Mouse (Mus musculus) Muller cell, postnatal 12 days (primary cell): ENCODE data around the gene Trim40.

Experiments
- DNase-seq: peaks from one replicate; pipeline ENCODE4 v3.0.0-alpha.2; 2015; ENCODE audit errors: inconsistent ontology term

Gene Trim40

GRCm38 (mm10) chr17:36890073-36890903 lies at the start of gene Trim40:
Gene Trim40 (minus strand): TSS chr17:36890123.
- no peak for DNase-seq

GRCm38 (mm10) chr17:36938056-36938455 lies 48.1 kb upstream of the Trim40 start:
- DNase-seq = no peak

GRCm38 (mm10) chr17:36931806-36932205 lies 41.9 kb upstream of the Trim40 start:
- DNase-seq = peak; percentile 66

GRCm38 (mm10) chr17:36931130-36931529 lies 41.2 kb upstream of the Trim40 start:
- DNase-seq = no peak

GRCm38 (mm10) chr17:36930233-36930632 lies 40.3 kb upstream of the Trim40 start:
- DNase-seq = no peak

- DNase-seq = no peak
These were observed 39.5 kb upstream of the Trim40 start for GRCm38 (mm10) chr17:36929236-36929932.

GRCm38 (mm10) chr17:36927496-36928120 lies 37.7 kb upstream of the Trim40 start:
- DNase-seq = no peak

GRCm38 (mm10) chr17:36923491-36923890 lies 33.6 kb upstream of the Trim40 start:
- no peak for DNase-seq

- DNase-seq = no peak
These were observed 32.8 kb upstream of the Trim40 start for GRCm38 (mm10) chr17:36922715-36923114.

GRCm38 (mm10) chr17:36920239-36920638 lies 30.3 kb upstream of the Trim40 start:
- DNase-seq = no peak

- DNase-seq = peak; percentile 45
These were observed 25.2 kb upstream of the Trim40 start for GRCm38 (mm10) chr17:36915076-36915475.

- DNase-seq = peak; percentile 43
These were observed 24.2 kb upstream of the Trim40 start for GRCm38 (mm10) chr17:36914108-36914507.

- no peak for DNase-seq
These were observed 22.1 kb upstream of the Trim40 start for GRCm38 (mm10) chr17:36912031-36912430.

- DNase-seq = no peak
These were observed 19.9 kb upstream of the Trim40 start for GRCm38 (mm10) chr17:36909802-36910201.

- no peak for DNase-seq
These were observed 18.3 kb upstream of the Trim40 start for GRCm38 (mm10) chr17:36908235-36908634.

- no peak for DNase-seq
These were observed 13.7 kb upstream of the Trim40 start for GRCm38 (mm10) chr17:36903651-36904050.

GRCm38 (mm10) chr17:36900691-36901090 lies 10.8 kb upstream of the Trim40 start:
- DNase-seq = no peak

- no peak for DNase-seq
These were observed 10.1 kb upstream of the Trim40 start for GRCm38 (mm10) chr17:36900001-36900400.

GRCm38 (mm10) chr17:36899376-36899775 lies 9.5 kb upstream of the Trim40 start:
- DNase-seq = no peak

GRCm38 (mm10) chr17:36897552-36898205 lies 7.8 kb upstream of the Trim40 start, which contains the start of gene Trim31:
Gene Trim31 (plus strand): TSS chr17:36898118.
- no peak for DNase-seq

- DNase-seq = no peak
These were observed 7.1 kb upstream of the Trim40 start for GRCm38 (mm10) chr17:36897065-36897464.

GRCm38 (mm10) chr17:36896583-36896982 lies 6.7 kb upstream of the Trim40 start:
- no peak for DNase-seq
